28 mouse cellular contexts compared by ENCODE assay signal in genomic region chr1:172651288-172651987, GRCm38 (mm10). TPM values are rescaled to one million over a fixed set of nuclear protein-coding genes. Genes with fewer than 3 reads are reported as not detected.
DNase-seq lines count a peak whose midpoint lies in the region; ATAC-seq and TF ChIP-seq lines count a peak whose summit lies in the region.
"Had no signal": no experiment of that assay in that cellular context is flagged by ENCODE, and none has a peak within 500 bp of the region (broad histone marks: within the 10 kb centered on the region; RNA-seq: fewer than 3 reads in every experiment).

No protein-coding gene starts in this region.

- peak; percentile 52 for ATAC-seq in kidney, embryonic 15.5 days (replicated peaks; ENCODE audit: low FRiP score)
- 0 out of 2 replicates have a peak, but pooled peaks have one; percentile 26 for ATAC-seq in limb, embryonic 15.5 days (ENCODE audit: insufficient number of reproducible peaks, low FRiP score, low TSS enrichment, low read depth)
- ATAC-seq in liver, embryonic 16.5 days (ENCODE audit: low read depth) = peak; percentile 52

- H3K27me3 ChIP-seq in kidney, embryonic 15.5 days = no peaks in the 10 kb centered on the region
- no peaks in the 10 kb centered on the region for H3K27me3 ChIP-seq in liver, adult 2 months (ENCODE audit: control insufficient read depth, insufficient read depth, low read length)
- no peaks in the 10 kb centered on the region for H3K27me3 ChIP-seq in limb, embryonic 15.5 days
- no peaks in the 10 kb centered on the region for H3K27me3 ChIP-seq in liver, embryonic 16.5 days (ENCODE audit: control insufficient read depth, insufficient read depth, low read depth, low read length)
- H3K27me3 ChIP-seq: CH12.LX; embryonic facial prominence, embryonic 15.5 days; heart, embryonic 15.5 days; hindbrain, embryonic 13.5 days had no signal

- no peaks in the 10 kb centered on the region for H3K9me3 ChIP-seq in kidney, embryonic 15.5 days (replicated peaks)
- H3K9me3 ChIP-seq in limb, embryonic 15.5 days = no peaks in the 10 kb centered on the region
- H3K9me3 ChIP-seq in liver, embryonic 16.5 days (replicated peaks; ENCODE audit: control insufficient read depth, low read length) = no peaks in the 10 kb centered on the region
- H3K9me3 ChIP-seq: embryonic facial prominence, embryonic 15.5 days; forebrain, embryonic 10.5 days; heart, embryonic 15.5 days; hindbrain, embryonic 13.5 days had no signal

- no peak for TF ChIP-seq CTCF in liver, adult 2 months (IDR thresholded peaks at IDR 0.05; ENCODE audit: low read depth, low read length)

- no peak for TF ChIP-seq POLR2A in liver, adult 2 months (IDR thresholded peaks at IDR 0.05; ENCODE audit: extremely low read depth, insufficient read depth, low read length)

- DNase-seq in kidney, postnatal 25 days = no peak
- peak; percentile 92 for DNase-seq in liver, adult 2 months (ENCODE audit: extremely low read depth, low read depth, low spot score)
- no peak for DNase-seq in liver
- DNase-seq in adrenal gland, postnatal 4 days (ENCODE audit: low spot score in 2 of 2) = no peak
- DNase-seq: adrenal gland, adult 8-10 months; adrenal gland, postnatal 36 days; cerebellum, adult 11 months; cerebellum, adult 8-10 months; cerebellum, postnatal 14 days; embryo, embryonic 11 days; gastrocnemius, postnatal 10 days; heart, adult 2 months; heart, postnatal 14 days had no signal

- H3K9ac ChIP-seq in kidney, embryonic 15.5 days = no peak overlapping the region
- H3K9ac ChIP-seq in liver, adult 2 months (ENCODE audit: low read depth, low read length) = peak overlapping the region; percentile 38
- no peak overlapping the region for H3K9ac ChIP-seq in limb, embryonic 15.5 days
- H3K9ac ChIP-seq in liver, embryonic 16.5 days (ENCODE audit: low read depth, low read length) = no peak overlapping the region
- H3K9ac ChIP-seq: embryonic facial prominence, embryonic 15.5 days; heart, embryonic 15.5 days; hindbrain, embryonic 13.5 days had no signal

- H3K4me3 ChIP-seq in kidney, embryonic 15.5 days (replicated peaks) = no peak overlapping the region
- peak overlapping the region; percentile 18 for H3K4me3 ChIP-seq in liver, adult 2 months (ENCODE audit: insufficient read depth, low read depth, low read length)
- no peak overlapping the region for H3K4me3 ChIP-seq in limb, embryonic 15.5 days
- H3K4me3 ChIP-seq in liver, embryonic 16.5 days (ENCODE audit: low read depth, low read length) = no peak overlapping the region
- H3K4me3 ChIP-seq: embryonic facial prominence, embryonic 15.5 days; erythroblast, embryonic 14.5 days; forebrain, embryonic 10.5 days; heart, adult 2 months; heart, embryonic 15.5 days; hindbrain, embryonic 13.5 days had no signal

- no peaks in the 10 kb centered on the region for H3K36me3 ChIP-seq in kidney, embryonic 15.5 days
- no peaks in the 10 kb centered on the region for H3K36me3 ChIP-seq in liver, adult 2 months (ENCODE audit: control insufficient read depth, insufficient read depth, low read length)
- no peaks in the 10 kb centered on the region for H3K36me3 ChIP-seq in limb, embryonic 15.5 days
- no peaks in the 10 kb centered on the region for H3K36me3 ChIP-seq in liver, embryonic 16.5 days (ENCODE audit: control insufficient read depth, insufficient read depth)
- H3K36me3 ChIP-seq: embryonic facial prominence, embryonic 15.5 days; forebrain, embryonic 10.5 days; heart, embryonic 15.5 days; hindbrain, embryonic 13.5 days had no signal

- H3K4me2 ChIP-seq in kidney, embryonic 15.5 days = no peak overlapping the region
- H3K4me2 ChIP-seq in limb, embryonic 15.5 days = no peak overlapping the region
- H3K4me2 ChIP-seq in liver, embryonic 16.5 days (ENCODE audit: low read depth, low read length) = peak overlapping the region; percentile 18; the same call in 1 of the 2 replicates
- H3K4me2 ChIP-seq: embryonic facial prominence, embryonic 15.5 days; hindbrain, embryonic 13.5 days had no signal

- no peaks in the 10 kb centered on the region for H3K79me2 ChIP-seq in liver, adult 2 months (ENCODE audit: control insufficient read depth, insufficient read depth, low read length)

- 35% methylated on average over 10 of the region's 10 CpGs for WGBS in kidney, embryonic 15.5 days
- 28% methylated on average over 10 of the region's 10 CpGs for WGBS in liver, adult 2 months
- WGBS in limb, embryonic 15.5 days = 64% methylated on average over 10 of the region's 10 CpGs
- 55% methylated on average over 10 of the region's 10 CpGs for WGBS in liver, embryonic 16.5 days (ENCODE audit: insufficient replicate concordance)

- H3K27ac ChIP-seq in kidney, embryonic 15.5 days = 0 out of 2 replicates have a peak overlapping the region, but pooled peaks have one; percentile 49
- H3K27ac ChIP-seq in liver, adult 2 months (replicated peaks; ENCODE audit: insufficient read depth, low read depth, low read length) = peak overlapping the region; percentile 94
- no peak overlapping the region for H3K27ac ChIP-seq in limb, embryonic 15.5 days
- H3K27ac ChIP-seq in liver, embryonic 16.5 days (ENCODE audit: low read length) = peak overlapping the region; percentile 18; the same call in 1 of the 2 replicates
- H3K27ac ChIP-seq: embryonic facial prominence, embryonic 15.5 days; forebrain, embryonic 10.5 days; heart, adult 2 months; heart, embryonic 15.5 days; hindbrain, embryonic 13.5 days had no signal

- H3K4me1 ChIP-seq in kidney, embryonic 15.5 days = peaks cover 21% of the 10 kb centered on the region
- H3K4me1 ChIP-seq in liver, adult 2 months (ENCODE audit: control insufficient read depth, insufficient read depth, low read length) = peaks cover 13% of the 10 kb centered on the region; the same call in 1 of the 2 replicates
- H3K4me1 ChIP-seq in limb, embryonic 15.5 days = no peaks in the 10 kb centered on the region
- H3K4me1 ChIP-seq in liver, embryonic 16.5 days (ENCODE audit: control insufficient read depth, low read depth, low read length) = no peaks in the 10 kb centered on the region
- H3K4me1 ChIP-seq: embryonic facial prominence, embryonic 15.5 days; hindbrain, embryonic 13.5 days had no signal

RNA-seq across cellular contexts. Expression of gene Dusp23, which starts 18.7 kb away (rescaled TPM):
- 15.4 and 17.2 TPM in 2 replicates for polyA plus RNA-seq in kidney, embryonic 15.5 days (2015; fragmentation: Nextera tagmentation; extraction: Ambion mirVana)
- total RNA-seq in liver, adult 2 months (2014; rRNA removed) = 3.5 and 5.6 TPM in 2 replicates
- polyA plus RNA-seq in liver, adult 2 months (2012; rRNA removed) = 30.9 and 44.1 TPM in 2 replicates
- polyA plus RNA-seq in limb, embryonic 15.5 days (2015; fragmentation: Nextera tagmentation; extraction: Ambion mirVana) = 11.0 and 12.9 TPM in 2 replicates
- 5.4 and 5.6 TPM in 2 replicates for polyA plus RNA-seq in liver, embryonic 16.5 days (2015; fragmentation: Nextera tagmentation; extraction: Ambion mirVana)
- 1 to 10 TPM; 7.1 to 7.8 TPM for total RNA-seq in adrenal gland, postnatal 4 days (2021)
- polyA plus RNA-seq: erythroblast, embryonic 14.5 days had no signal

RNA-seq across cellular contexts. Expression of gene Crp, which starts 46.4 kb away (rescaled TPM):
- 0.82 and 1.0 TPM in 2 replicates for polyA plus RNA-seq in kidney, embryonic 15.5 days (2015; fragmentation: Nextera tagmentation; extraction: Ambion mirVana)
- 470 and 497 TPM in 2 replicates for total RNA-seq in liver, adult 2 months (2014; rRNA removed)
- 279 and 317 TPM in 2 replicates for polyA plus RNA-seq in liver, adult 2 months (2012; rRNA removed)
- polyA plus RNA-seq in limb, embryonic 15.5 days (2015; fragmentation: Nextera tagmentation; extraction: Ambion mirVana) = 0.19 TPM in 1 of 2 replicates, not detected in the other
- 74.8 and 74.9 TPM in 2 replicates for polyA plus RNA-seq in liver, embryonic 16.5 days (2015; fragmentation: Nextera tagmentation; extraction: Ambion mirVana)
- 10 to 100 TPM in 1 of 2 experiments, under 1 TPM in 1; 0.45 to 10.9 TPM for total RNA-seq in adrenal gland, postnatal 4 days (2021)
- total RNA-seq: CH12.LX; common myeloid progenitor, adult 5-6 weeks; heart, adult 2 months; heart, postnatal 14 days; hematopoietic stem cell, adult 5-6 weeks had no signal
- polyA plus RNA-seq: embryonic facial prominence, embryonic 11.5 days; embryonic facial prominence, embryonic 15.5 days; erythroblast, embryonic 14.5 days; forebrain, embryonic 10.5 days; heart, adult 2 months; heart, embryonic 15.5 days had no signal

RNA-seq across cellular contexts. Expression of gene Fcrl6, which starts 49.1 kb away (rescaled TPM):
- not detected in 2 replicates for polyA plus RNA-seq in kidney, embryonic 15.5 days (2015; fragmentation: Nextera tagmentation; extraction: Ambion mirVana)
- not detected in 2 replicates for total RNA-seq in liver, adult 2 months (2014; rRNA removed)
- not detected in 2 replicates for polyA plus RNA-seq in liver, adult 2 months (2012; rRNA removed)
- polyA plus RNA-seq in limb, embryonic 15.5 days (2015; fragmentation: Nextera tagmentation; extraction: Ambion mirVana) = 0.27 and 0.52 TPM in 2 replicates
- 0.17 TPM in 1 of 2 replicates, not detected in the other for polyA plus RNA-seq in liver, embryonic 16.5 days (2015; fragmentation: Nextera tagmentation; extraction: Ambion mirVana)
- total RNA-seq in adrenal gland, postnatal 4 days (2021) = not detected
- total RNA-seq: adrenal gland, adult 8-10 months; adrenal gland, postnatal 36 days; CH12.LX; common myeloid progenitor, adult 5-6 weeks; gastrocnemius, postnatal 10 days; gastrocnemius, postnatal 4 days; heart, adult 2 months; heart, postnatal 14 days; hematopoietic stem cell, adult 5-6 weeks had no signal
- polyA plus RNA-seq: erythroblast, embryonic 14.5 days; forebrain, embryonic 14.5 days; heart, adult 2 months; heart, embryonic 11.5 days; heart, embryonic 15.5 days; hindbrain, embryonic 13.5 days had no signal

Comparison
In these comparisons a context has a peak if more than half of its experiments do, and no peak if none do; other contexts are left out.
1. RNA of gene Crp, which starts 46.4 kb away (polyA plus RNA-seq): 279 to 317 TPM in liver, adult 2 months and 74.8 to 74.9 TPM in liver, embryonic 16.5 days; 0.82 to 1.0 TPM in kidney, embryonic 15.5 days and 0.19 TPM in limb, embryonic 15.5 days; every median in the first group is over 10 times any median in the second.
2. Peak in every context shown above with its lines, with median percentiles within 50 percentile points of each other: ATAC-seq.